Mouse (Mus musculus) heart, postnatal 14 days (tissue): ENCODE results near the gene Catsperg1. TPM values are rescaled to one million over a fixed set of nuclear protein-coding genes. Genes with fewer than 3 reads are reported as not detected.
A peak's percentile ranks its signal among the peaks of the same experiment; 100 is the strongest.

Experiments
- DNase-seq, 2 experiments: peaks; one replicate each; pipeline ENCODE4 v3.0.0; 2021 to 2022
- intact Hi-C: fragments of 180-260 bp; cut with DNase I; formaldehyde crosslinking; loops from one replicate; pipeline ENCODE4 v1.15.1; 2025
- total RNA-seq, 2 experiments: library from RNA; stranded (reverse); gene quantifications; 2 replicates each; pipeline ENCODE4 v1.2.3; 2021

Catsperg1 gene
- total RNA-seq, 2 experiments from 2014 or later, result 0.32 to 0.60 TPM

DNA sequence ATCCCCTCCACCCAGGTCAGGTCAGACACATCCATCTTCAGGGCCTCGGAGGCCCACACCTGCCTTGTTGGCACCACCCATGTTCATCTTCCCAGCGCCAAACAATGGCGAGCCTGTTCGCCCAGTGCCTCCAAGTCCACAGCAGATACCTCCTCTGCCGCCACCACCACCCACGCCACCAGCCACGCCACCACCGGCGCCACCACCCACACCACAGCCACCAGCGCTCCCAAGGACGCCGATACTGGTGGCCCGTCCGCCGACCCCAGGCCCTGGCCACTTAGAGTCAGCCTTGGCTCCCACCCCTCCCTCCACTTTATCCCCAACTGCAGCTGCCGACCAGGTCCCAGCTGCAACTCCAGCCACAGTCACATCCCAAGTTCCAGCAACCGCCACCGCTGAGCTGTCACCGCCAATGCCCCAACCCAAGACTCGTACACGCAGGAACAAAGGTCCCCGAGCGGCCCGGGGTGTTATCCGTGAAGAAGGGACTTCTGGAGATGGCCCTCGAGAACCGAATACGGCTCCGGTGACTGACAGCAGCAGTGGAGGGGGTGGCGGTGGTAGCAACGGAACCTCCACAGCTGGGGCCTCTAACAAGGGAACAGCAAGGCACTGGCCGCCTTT lies 41.3 kb downstream of the Catsperg1 start:
- intact Hi-C loops, result loop anchor here (5.0 to 10.0 kb wide), 2 partner anchors 188 to 410 kb away; partner anchors contain the start of genes Eif3k and Map4k1
- DNase-seq, result peak in 1 of 2 experiments; percentile 10

DNA sequence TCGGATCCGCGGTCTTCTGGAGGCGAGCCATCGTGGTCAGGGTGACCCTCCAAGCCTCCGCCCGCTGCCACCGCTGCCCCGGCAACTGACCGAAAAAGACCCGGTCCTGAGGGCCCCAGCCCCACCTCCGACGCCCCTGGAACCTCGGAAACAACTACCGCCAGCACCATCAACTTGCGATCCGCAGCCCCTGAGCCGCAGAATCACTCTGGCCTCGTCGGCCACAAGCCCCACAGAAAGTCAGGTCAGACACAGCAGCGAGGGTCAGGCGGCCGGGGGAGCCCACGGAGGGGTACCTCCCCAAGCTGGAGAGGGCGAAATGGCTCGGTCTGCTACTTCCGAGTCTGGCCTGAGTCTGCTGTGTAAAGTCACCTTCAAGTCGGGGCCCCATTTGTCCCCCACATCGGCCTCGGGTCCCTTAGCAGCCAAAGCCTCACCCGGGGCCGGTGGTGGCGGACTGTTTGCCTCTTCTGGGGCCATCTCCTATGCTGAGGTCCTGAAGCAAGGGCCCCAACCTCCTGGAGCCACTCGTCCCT lies 42.2 kb downstream of the Catsperg1 start:
- intact Hi-C loops, result loop anchor here (5.0 to 10.0 kb wide), 2 partner anchors 187 to 409 kb away; partner anchors contain the start of genes Eif3k and Map4k1
- peak in 1 of 2 experiments; percentile 13 for DNase-seq

DNA sequence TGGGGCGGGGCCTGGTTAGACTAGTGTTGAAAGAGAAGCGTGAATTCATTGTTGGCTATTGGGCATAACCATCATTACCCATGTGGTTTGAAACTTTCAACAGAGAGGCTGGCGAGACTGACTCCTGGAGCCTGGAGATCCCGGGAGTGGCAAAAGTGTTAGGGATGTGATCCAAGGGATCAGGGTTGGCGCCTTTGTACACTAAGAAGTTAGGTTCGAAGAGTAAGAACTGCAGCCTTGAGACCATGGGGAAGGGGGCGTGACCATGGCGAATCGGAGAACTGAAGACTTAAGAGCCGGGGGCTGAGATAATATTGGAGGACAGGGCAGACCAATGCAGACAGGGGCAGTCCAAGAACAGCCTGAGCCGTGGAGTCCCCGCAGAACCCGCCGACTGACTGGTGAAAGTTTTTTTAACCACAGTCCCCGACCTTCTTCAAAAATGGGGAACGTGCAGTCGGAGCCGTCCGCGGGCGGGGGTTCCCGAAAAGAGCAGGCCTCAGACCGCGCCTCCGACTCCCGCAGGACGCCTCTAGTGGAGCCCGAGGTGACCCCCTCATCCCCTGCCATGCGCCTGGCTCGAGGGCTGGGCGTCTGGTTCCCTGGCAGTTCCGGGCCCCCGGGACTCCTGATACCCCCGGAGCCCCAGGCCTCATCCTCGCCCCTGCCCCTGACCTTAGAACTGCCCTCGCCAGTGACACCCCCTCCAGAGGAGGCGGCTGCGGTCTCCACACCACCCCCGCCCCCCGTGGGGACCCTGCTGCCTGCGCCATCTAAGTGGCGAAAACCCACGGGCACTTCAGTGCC lies 42.9 kb downstream of the Catsperg1 start:
- DNase-seq, result peak in 1 of 2 experiments; percentile 37
- intact Hi-C loops, result loop anchor here (5.0 to 10.0 kb wide), 2 partner anchors 186 to 409 kb away; partner anchors contain the start of genes Eif3k and Map4k1

DNA sequence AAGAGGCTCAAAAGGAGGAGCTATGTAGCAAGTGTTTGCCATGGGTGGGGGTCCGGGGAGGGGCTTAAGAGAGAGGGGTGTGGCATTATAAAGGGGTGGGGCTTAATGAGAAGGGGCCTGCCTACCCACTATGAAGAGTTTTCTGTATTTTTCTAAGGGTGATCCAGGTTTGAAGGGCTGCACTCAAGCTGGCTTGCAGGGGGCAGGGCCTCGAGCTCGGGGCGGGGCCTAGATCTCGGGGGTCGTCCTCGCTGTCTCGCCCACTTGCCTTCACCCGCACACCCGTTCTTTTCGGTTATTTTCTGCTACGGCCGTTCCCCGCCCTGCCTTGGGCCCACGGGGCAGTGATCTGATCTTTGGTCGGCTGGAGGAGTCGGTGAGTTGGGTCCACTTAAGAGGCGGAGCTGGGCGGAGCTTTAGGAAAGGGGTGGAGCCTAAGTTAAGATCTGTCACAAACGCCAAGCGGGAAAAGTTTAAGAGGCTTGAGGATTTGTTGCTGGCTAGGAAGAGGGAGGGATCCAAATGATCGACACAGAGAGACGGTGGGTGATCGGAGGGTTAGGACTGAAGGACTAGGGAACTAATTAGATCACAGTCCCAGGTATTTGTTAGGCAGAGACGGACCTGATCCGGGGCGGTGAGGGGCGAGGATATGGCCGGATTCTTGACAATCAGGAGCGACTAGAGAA lies 43.6 kb downstream of the Catsperg1 start, which contains the start of the genes Ggn and Spred3:
TSS of gene Ggn (plus strand) at position 145 of the 689 bp plus-strand sequence.
TSS of gene Spred3 (minus strand) at position 346 of the 689 bp plus-strand sequence.
- intact Hi-C loops, result loop anchor here (5.0 to 10.0 kb wide), 2 partner anchors 185 to 408 kb away; partner anchors contain the start of genes Eif3k and Map4k1

DNA sequence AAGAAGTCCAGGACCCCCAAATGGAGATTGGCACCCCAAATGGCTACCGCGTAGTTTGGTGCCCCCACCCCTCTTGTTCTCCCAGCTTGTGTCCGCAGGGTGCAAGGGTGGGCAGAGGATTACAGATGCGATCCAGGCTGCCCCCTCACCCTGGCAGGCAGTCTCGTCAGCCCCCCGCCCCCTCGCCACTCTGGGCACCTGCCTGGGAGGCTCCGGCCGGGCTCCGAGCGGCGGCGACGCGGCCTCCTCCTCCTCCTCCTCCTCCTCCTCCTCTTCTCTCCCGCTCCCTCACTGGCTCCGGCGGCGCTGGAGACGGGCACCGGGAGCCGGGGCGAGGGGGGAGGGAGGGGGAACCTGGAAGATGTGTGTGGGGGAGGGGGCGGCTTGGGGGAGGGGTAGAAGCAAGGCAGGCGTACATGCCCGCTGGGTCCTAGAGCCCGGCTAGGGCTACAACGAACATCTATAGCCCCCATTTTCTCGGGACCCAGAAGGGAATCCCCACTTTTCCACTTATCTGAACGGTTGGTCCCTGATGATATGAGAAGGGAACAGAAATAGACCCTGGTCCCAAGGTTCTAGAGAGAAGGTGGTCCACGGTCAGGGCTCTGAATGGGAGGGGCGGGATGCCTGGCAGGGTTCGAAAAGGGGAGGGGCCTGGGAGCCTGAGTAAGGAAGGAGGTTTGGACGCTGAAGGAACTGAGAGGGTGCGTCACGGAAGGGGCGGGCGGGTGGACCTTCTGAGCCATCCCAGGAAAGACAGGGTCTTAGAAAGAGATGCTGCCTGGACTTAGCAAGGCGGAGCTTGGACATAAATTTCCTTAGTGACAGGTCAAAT lies 44.4 kb downstream of the Catsperg1 start:
- DNase-seq, result peak; percentile 77 to 81
- intact Hi-C loops, result loop anchor here (5.0 to 10.0 kb wide), 2 partner anchors 185 to 407 kb away; partner anchors contain the start of genes Eif3k and Map4k1

More for the DNA sequence above, 43.6 kb downstream of the Catsperg1 start, which contains the start of the genes Ggn and Spred3:
- DNase-seq, result peak; percentile 73 to 85

DNA sequence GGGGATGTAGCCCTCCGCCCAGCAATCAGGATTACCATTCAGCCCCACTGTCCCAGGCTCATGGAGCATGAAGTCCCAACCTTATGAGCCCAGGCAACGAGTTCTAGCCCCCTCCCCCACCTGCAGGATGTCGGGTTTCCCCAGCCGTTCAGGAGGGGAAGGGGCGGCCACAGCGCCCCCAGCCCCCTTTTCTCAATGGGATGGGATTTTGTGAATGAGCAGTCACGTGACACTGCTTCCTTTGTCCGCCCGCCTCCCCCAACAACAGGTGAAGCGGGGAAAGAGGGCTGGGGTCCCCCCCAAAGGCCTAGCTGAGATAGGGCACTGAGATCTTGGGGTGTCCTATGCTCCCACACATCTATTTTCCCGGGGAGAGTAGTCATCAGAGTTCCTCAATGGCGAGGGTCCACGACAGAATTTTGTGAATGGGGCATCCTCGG lies 45.0 kb downstream of the Catsperg1 start:
- intact Hi-C loops, result no loop called here
- no peak for DNase-seq

DNA sequence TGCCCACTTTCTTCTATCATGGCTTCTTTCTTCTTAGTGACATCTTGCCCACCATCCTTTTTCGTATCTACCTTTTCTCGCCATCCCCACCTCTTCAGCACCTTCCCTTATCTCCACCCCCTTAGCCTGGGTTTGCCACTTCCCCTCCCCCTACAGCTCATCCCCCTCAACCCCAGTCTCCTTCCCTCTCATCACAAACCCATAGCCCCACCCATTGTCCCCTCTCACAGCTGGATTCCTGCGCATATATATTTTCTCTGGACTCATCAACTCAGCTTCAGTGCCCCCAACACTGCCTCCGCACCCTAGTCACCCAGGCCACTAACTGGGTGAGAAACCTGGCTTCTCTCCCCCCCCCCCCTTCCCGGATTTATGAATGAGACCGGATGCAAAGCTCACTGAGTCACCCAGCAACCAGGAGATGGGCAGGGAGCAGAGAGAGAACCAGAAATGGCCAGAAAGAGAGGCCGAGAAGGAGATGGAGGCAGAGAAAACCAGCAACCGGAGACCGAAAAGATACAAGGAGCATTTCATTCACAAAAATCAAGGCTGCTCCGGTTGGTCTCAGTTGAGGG lies 45.6 kb downstream of the Catsperg1 start:
- intact Hi-C loops, result no loop called here

DNA sequence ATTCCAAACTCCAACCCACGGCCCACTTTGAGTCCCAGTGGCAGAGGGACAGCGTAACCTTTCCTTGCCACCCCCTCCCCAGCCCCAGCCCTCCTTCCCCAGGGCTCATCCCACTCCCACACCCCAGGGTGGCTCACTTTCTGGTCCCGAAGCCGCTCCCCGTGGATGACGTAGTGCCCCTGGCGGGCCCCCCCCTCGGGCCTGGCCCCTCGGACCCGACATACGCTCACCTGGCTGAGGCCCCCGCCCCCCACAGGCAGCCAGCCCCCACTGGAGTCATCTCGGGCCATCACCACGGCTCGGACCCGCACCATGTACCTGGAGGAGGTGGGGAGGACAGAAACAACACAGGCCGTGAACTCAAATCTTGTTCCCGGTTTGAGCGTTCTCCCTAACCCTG lies 46.2 kb downstream of the Catsperg1 start:
- DNase-seq, result no peak
- intact Hi-C loops, result no loop called here

More for the DNA sequence above, 45.6 kb downstream of the Catsperg1 start:
- DNase-seq, result no peak

DNA sequence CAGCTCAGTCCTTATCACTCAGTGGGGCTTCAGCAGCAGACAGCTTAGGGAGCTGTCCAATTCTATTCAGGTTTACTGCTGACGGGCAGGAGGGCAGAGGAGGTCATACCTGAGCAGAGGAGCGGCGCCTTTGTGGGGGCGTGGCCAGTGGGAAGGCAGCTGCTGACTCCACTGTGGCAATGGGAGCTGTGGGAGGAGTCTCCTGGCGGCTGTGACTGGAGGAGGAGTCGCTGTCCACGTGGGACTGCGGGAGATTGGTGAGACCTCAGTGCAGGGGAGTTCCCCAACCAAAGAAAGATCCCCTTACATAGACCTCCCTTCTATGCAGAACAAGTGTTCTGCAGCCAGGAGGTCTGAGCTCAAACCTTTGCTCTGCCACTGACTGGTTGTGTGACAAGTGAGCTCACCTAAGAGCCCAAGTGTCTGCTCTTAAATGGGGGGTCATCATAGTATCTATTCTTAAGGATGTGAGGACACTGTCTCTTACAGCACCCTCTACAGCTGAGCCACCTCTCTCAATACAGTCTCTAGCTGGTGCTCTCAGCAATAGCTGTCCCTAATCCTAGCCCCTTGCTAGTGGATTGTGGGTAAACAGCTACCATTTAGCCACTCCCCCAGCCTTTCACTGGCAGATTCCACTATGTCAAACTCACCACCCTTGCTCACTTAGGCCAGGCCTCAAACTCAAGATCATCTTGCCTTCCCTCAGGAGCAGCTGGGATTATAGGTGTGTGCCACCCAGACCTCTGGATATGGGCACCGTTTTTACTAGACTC lies 50.9 kb downstream of the Catsperg1 start:
- DNase-seq, result peak in 1 of 2 experiments; percentile 29
- intact Hi-C loops, result no loop called here

DNA sequence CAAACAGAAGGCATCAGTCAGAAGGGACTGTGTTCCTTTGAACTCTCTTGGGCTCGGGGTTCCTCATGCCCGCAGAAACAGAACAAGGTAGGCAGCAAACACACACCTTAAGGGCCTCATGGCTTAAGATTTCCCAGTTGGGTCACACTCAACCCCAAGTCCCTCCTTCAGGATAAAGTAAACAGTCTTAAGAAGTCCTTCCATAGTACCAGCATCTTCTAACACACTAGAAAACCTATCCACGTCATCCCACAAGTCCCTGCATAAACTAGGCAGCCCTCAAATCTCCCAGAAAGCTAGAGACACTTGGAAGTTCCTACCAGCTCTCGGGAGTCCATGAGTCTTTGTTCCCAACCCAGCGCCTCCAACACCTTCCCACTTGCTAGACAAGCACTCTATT lies 51.5 kb downstream of the Catsperg1 start:
- intact Hi-C loops, result no loop called here

DNA sequence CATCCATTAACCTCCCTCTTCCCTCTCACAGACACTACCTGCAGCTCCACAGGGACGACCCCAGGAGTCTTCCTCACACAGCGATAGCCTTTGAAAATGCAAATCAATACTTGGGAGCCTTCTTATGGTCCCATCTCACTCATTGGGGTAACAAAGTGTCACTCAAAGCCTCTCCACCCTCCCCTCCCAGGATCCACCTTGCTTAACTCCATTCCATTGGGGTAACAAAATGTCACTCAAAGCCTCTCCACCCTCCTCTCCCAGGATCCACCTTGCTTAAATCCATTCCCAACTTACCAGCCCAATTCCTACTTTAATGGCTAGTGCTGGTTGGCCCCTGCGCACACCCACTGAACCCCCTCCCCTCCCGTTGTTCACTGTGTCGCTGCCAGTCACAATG lies 55.6 kb downstream of the Catsperg1 start:
- intact Hi-C loops, result no loop called here
- no peak for DNase-seq

More for the DNA sequence above, 51.5 kb downstream of the Catsperg1 start:
- DNase-seq, result no peak

DNA sequence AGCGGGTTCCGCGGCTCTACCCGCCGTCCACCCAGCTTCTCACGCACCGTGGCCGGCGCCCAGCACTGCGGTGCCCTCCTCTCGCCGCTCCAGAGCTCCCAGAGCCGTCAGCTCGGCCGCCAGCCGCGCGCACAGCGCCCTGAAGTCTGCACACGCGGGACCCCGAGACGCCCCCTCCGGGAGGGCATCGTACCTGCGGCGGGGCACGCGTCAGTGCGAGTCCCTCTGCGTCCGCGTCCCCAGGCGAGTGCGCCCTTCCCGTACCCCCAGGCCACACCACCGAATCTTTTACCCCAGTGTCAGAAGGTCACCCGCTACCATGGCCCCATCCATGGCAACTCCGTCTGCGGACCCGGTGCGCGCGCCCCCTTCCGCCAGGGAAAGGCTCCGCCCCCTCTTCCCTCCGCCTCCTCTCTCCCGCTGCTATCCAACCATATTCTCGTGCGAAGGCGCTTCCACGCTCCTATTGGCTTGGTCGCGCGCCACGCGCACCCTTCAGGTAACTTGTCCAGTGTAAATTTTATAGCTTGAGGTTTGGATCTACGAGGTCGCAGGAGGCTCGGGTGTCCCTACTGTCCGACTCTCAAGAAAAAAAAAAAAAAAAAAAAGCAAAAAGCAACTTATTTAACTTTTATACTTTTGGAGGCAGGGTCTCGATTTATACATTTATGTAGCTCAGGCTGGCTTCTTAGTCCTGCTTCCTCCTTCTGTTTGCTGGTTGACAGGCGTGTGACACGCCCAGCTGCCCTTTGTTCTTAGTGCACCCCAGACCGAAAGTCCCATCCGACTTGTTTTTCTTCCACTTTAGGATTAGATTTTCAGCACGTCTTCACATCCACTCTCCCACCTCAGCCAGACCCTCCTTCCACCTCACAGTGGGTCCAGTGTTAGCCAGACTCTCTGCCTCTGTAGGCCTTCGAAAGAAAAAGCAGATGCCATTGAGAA lies 57.7 kb downstream of the Catsperg1 start, which contains the start of gene Fam98c:
TSS of gene Fam98c (minus strand) at position 397 of the 945 bp plus-strand sequence.
- intact Hi-C loops, result no loop called here
- peak; percentile 85 to 86 for DNase-seq

DNA sequence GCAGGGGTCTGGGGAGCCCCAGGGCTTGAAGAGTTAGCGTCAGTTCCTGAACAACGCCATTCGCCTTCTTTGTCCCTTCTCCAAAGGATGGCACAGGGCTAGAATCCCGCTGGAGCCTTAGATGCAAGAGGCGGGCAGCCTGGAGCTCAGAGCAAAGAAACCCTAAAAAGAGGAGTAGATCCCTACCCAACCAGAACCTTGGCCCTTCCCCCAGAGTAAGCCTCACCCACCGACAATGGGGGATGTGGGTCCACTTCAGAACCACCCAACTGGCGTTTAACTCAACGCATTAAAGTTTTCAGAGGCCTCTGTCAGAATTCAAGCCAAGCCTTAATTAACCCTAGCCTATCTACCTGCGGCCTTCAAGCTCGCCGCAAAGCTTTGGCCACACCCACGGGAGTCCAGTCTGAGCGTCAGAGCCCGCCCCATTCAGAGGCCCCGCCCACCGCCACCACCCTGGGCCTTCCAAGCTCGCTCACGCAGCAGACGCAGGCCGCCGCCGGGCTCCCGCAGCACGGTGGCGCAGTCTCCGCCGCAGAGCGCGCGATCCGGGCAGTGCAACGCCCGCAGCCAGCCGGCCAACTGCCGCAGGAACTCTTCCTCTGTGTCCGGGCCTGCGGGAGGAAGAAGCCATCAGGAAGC lies 58.5 kb downstream of the Catsperg1 start:
- intact Hi-C loops, result no loop called here
- DNase-seq, result peak; percentile 89 to 90

DNA sequence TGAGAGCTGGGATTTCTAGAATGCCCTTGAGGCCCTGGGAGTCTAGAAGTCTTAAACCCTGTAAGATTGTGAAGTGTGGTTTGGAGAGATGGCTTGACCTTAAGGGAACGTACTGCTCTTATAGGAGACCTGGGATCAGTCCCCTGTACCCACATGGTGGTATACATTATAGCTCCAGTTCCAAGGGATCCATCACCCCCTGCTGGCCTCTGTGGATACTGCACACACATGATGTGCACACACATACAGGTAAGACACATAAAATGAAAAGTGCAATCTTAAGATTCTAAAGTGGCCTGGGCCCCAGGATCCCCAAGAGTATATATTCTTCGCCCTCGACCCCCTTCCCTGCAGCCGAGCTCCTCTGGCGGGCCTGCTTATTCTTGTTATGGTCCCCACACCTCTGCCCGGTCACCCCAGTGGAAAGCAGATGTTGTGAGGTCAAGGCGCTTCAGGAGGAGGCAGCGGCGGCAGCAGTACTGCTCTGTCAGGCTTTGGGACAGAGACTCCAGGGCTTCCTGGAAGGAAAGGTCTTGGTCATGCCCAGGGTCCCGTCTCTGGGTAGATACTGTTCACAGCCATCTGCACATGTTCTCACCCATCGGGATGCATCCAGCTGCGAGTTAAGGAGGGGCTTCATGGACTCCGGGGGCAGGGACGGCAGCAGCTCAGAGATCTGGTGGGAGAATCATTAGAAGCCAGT lies 59.7 kb downstream of the Catsperg1 start:
- intact Hi-C loops, result no loop called here
- no peak for DNase-seq

DNA sequence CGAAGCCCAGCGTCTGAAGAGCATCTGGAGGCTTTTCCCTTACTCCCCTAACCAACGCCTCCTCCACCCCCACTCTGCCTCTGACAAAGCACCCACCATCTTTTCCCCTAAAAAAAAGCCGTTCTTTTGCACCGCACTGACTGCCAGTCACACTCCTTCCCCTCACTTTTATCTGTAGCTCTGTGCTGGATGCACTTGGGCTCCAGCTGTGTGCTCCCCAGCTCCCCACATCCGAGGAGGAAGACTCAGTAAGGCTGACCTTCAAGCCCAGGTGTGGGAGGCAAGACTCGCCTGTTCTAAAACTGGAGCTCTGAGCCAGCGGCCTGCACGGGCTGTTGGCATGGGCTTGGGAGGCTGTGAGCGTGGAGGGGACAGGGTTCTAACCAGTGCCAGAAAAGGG lies 62.3 kb downstream of the Catsperg1 start:
- intact Hi-C loops, result no loop called here
- DNase-seq, result no peak

DNA sequence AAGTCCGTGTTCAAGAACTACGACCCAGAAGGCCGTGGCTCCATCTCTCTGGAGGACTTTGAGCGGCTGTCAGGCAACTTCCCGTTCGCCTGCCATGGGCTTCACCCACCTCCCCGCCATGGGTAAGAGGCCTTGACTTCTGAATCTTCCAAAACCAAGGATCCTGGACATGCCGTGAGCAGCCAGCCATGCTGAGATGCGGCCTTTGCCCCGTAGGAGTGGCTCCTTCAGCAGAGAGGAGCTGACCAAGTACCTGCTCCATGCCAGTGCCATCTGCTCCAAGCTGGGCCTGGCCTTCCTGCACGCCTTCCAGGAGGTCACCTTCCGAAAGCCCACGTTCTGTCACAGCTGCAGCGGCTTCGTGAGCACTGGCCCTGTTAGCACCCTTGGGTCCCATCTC lies 65.1 kb downstream of the Catsperg1 start:
- DNase-seq, result no peak
- intact Hi-C loops, result no loop called here
